Mouse (Mus musculus) G1E (cell line): ENCODE data around the gene Gm38392. TPM values are rescaled to one million over a fixed set of nuclear protein-coding genes. Genes with fewer than 3 reads are reported as not detected.

Source experiments
- ATAC-seq: 2 replicates; pipeline ENCODE4 v1.8.0; 2016; ENCODE audit warnings: mild to moderate bottlenecking; ENCODE audit not compliant: insufficient number of reproducible peaks, poor library complexity, low FRiP score, severe bottlenecking; ENCODE audit errors: extremely low read depth
- DNase-seq: peaks from one replicate; pipeline ENCODE4 v3.0.0; 2012; ENCODE audit warnings: low spot score
- H3K27me3 ChIP-seq: 2 replicates; pipeline ENCODE4 v1.6.1; 2012; ENCODE audit warnings: mild to moderate bottlenecking, low read length, inconsistent platforms; ENCODE audit not compliant: insufficient read depth
- H3K36me3 ChIP-seq: replicated peaks from 2 replicates; pipeline ENCODE3; 2012; ENCODE audit warnings: mild to moderate bottlenecking, inconsistent platforms
- H3K4me1 ChIP-seq: 2 replicates; pipeline ENCODE4 v1.6.1; 2012; ENCODE audit warnings: low read depth, low read length, inconsistent platforms, mixed read lengths; ENCODE audit not compliant: insufficient read depth
- H3K4me3 ChIP-seq: 2 replicates; pipeline ENCODE4 v1.5.1; 2012; ENCODE audit warnings: low read depth, mild to moderate bottlenecking, inconsistent platforms, low read length, moderate library complexity, mixed read lengths
- H3K9me3 ChIP-seq: replicated peaks from 2 replicates; pipeline ENCODE4 v1.6.1; 2012; ENCODE audit warnings: inconsistent platforms
- CTCF ChIP-seq: IDR thresholded peaks from 2 replicates; pipeline ENCODE4 v1.5.1; 2012; ENCODE audit warnings: low read depth, low read length, inconsistent platforms, mixed read lengths
- GATA1 ChIP-seq: IDR thresholded peaks from 2 replicates; pipeline ENCODE4 v1.6.1; 2012; ENCODE audit warnings: borderline replicate concordance, low read length, inconsistent platforms, mixed read lengths
- GATA2 ChIP-seq: IDR thresholded peaks from 2 replicates; pipeline ENCODE4 v1.6.1; 2012; ENCODE audit warnings: low read depth, low read length, inconsistent platforms, borderline replicate concordance
- POLR2AphosphoS5 ChIP-seq: IDR thresholded peaks from 2 replicates; pipeline ENCODE4 v1.6.1; 2012; ENCODE audit warnings: low read depth, low read length, inconsistent platforms; ENCODE audit not compliant: insufficient replicate concordance
- TAL1 ChIP-seq: conservative IDR thresholded peaks from 2 replicates; pipeline ENCODE4 v1.6.1; 2012; ENCODE audit warnings: low read depth, low read length, inconsistent platforms, mixed read lengths
- polyA plus RNA-seq: library from polyadenylated mRNA; stranded (reverse); fragments of >175 nt; gene quantifications from 2 replicates; pipeline ENCODE4 v1.2.3, GENCODE M21; 2012
- total RNA-seq, 2 experiments: library from RNA; stranded (forward) in 1 of 2; stranded (reverse) in 1 of 2; fragments of 200-1000 nt in 1 of 2; fragments of >200 nt in 1 of 2; fragmentation: Nextera tagmentation in 1 of 2; gene quantifications; 2 replicates each; pipeline ENCODE4 v1.2.3; 2014 to 2017

The Gm38392 gene
- total and polyA plus RNA-seq, 3 experiments: not detected

- H3K36me3 ChIP-seq: no peaks in the 10 kb centered on the region
- TF ChIP-seq POLR2AphosphoS5 (no peak), GATA2 (no peak), GATA1 (no peak), TAL1 (no peak), CTCF (no peak)
- no peak overlapping the region for H3K4me3 ChIP-seq
- H3K4me1 ChIP-seq: no peaks in the 10 kb centered on the region
- peaks cover 65% of the 10 kb centered on the region for H3K27me3 ChIP-seq
- ATAC-seq (no peak), DNase-seq (no peak)
- H3K9me3 ChIP-seq: no peaks in the 10 kb centered on the region
These were observed 54.7 kb downstream of the Gm38392 start for GRCm38 (mm10) chr3:88232301-88232702.

- peaks cover 59% of the 10 kb centered on the region for H3K27me3 ChIP-seq
- no peak for ATAC-seq
- no peak for TF ChIP-seq TAL1
- no peak for TF ChIP-seq GATA1
- TF ChIP-seq CTCF: no peak
- no peak for TF ChIP-seq POLR2AphosphoS5
- TF ChIP-seq GATA2: no peak
- H3K36me3 ChIP-seq: no peaks in the 10 kb centered on the region
- H3K4me1 ChIP-seq: no peaks in the 10 kb centered on the region
- no peak overlapping the region for H3K4me3 ChIP-seq
- no peaks in the 10 kb centered on the region for H3K9me3 ChIP-seq
- no peak for DNase-seq
These were observed 55.9 kb downstream of the Gm38392 start for GRCm38 (mm10) chr3:88231061-88231641.

- ATAC-seq (no peak), DNase-seq (no peak)
- TF ChIP-seq GATA1: no peak
- Histone ChIP-seq H3K27me3 (peaks cover 60% of the 10 kb centered on the region), H3K4me1 (no peaks in the 10 kb centered on the region), H3K9me3 (no peaks in the 10 kb centered on the region), H3K36me3 (no peaks in the 10 kb centered on the region), H3K4me3 (no peak overlapping the region)
These were observed 56.6 kb downstream of the Gm38392 start for GRCm38 (mm10) chr3:88230262-88231047.

GRCm38 (mm10) chr3:88229526-88229925 is 57.5 kb downstream of the Gm38392 start:
- no peaks in the 10 kb centered on the region for H3K4me1 ChIP-seq
- H3K27me3 ChIP-seq: peaks cover 62% of the 10 kb centered on the region
- H3K36me3 ChIP-seq: no peaks in the 10 kb centered on the region
- H3K4me3 ChIP-seq: no peak overlapping the region
- ATAC-seq: no peak
- DNase-seq: no peak
- no peaks in the 10 kb centered on the region for H3K9me3 ChIP-seq
- TF ChIP-seq POLR2AphosphoS5: no peak

GRCm38 (mm10) chr3:88228906-88229305 is 58.1 kb downstream of the Gm38392 start:
- peaks cover 60% of the 10 kb centered on the region for H3K27me3 ChIP-seq
- H3K9me3 ChIP-seq: no peaks in the 10 kb centered on the region
- no peak overlapping the region for H3K4me3 ChIP-seq
- TF ChIP-seq GATA1 (no peak), CTCF (no peak), GATA2 (no peak), POLR2AphosphoS5 (no peak), TAL1 (no peak)
- H3K36me3 ChIP-seq: no peaks in the 10 kb centered on the region
- DNase-seq: no peak
- ATAC-seq: no peak
- H3K4me1 ChIP-seq: no peaks in the 10 kb centered on the region

GRCm38 (mm10) chr3:88227976-88228375 is 59.0 kb downstream of the Gm38392 start:
- no peaks in the 10 kb centered on the region for H3K4me1 ChIP-seq
- DNase-seq (no peak), ATAC-seq (no peak)
- no peak for TF ChIP-seq TAL1
- no peak for TF ChIP-seq POLR2AphosphoS5
- no peak for TF ChIP-seq CTCF
- no peak for TF ChIP-seq GATA2
- TF ChIP-seq GATA1: no peak
- H3K4me3 ChIP-seq: no peak overlapping the region
- H3K36me3 ChIP-seq: no peaks in the 10 kb centered on the region
- no peaks in the 10 kb centered on the region for H3K9me3 ChIP-seq
- H3K27me3 ChIP-seq: peaks cover 54% of the 10 kb centered on the region

GRCm38 (mm10) chr3:88227260-88227659 is 59.8 kb downstream of the Gm38392 start:
- DNase-seq: no peak
- no peak for ATAC-seq
- no peaks in the 10 kb centered on the region for H3K36me3 ChIP-seq
- peaks cover 53% of the 10 kb centered on the region for H3K27me3 ChIP-seq
- no peak overlapping the region for H3K4me3 ChIP-seq
- H3K9me3 ChIP-seq: no peaks in the 10 kb centered on the region
- no peaks in the 10 kb centered on the region for H3K4me1 ChIP-seq
- TF ChIP-seq TAL1: no peak
- TF ChIP-seq CTCF: no peak
- no peak for TF ChIP-seq GATA2
- TF ChIP-seq POLR2AphosphoS5: no peak
- no peak for TF ChIP-seq GATA1
